In the genomic region with DNA sequence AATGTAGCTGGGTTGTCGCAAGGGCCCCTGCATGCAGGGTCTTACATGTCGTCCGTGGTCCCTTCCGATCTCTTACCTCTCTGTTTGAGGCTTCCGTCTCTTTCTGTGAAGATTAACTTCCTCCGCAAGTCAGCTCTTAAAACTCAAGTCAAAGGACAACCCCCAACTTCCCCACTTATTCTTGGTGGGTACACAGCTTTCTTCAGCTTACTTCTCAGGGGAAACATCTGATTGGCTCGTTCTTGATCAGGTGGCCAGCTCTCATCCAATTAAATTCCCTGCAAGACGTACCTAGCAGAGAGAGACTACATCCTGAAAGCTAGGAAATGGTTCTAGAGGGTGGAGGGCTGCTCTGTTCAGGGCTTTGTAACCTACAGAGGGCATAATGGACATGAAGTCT, we compare ENCODE assay signal across 9 mouse cellular contexts.
DNase-seq lines count a peak whose midpoint lies in the region; ATAC-seq lines count a peak whose summit lies in the region.
"Had no signal": no experiment of that assay in that cellular context is flagged by ENCODE, and none has a peak within 500 bp of the region (broad histone marks: within the 10 kb centered on the region; RNA-seq: fewer than 3 reads in every experiment).

No protein-coding gene starts in this region.

- no peak for ATAC-seq in lung, embryonic 15.5 days (ENCODE audit: borderline replicate concordance, extremely low read depth, low FRiP score, low TSS enrichment)
- ATAC-seq in hindbrain, embryonic 14.5 days (ENCODE audit: low FRiP score) = no peak
- ATAC-seq: intestine, embryonic 15.5 days had no signal

- H3K4me2 ChIP-seq in lung, embryonic 15.5 days = 0 out of 2 replicates have a peak overlapping the region, but pooled peaks have one; percentile 5
- H3K4me2 ChIP-seq in hindbrain, embryonic 14.5 days (replicated peaks) = no peak overlapping the region
- H3K4me2 ChIP-seq: intestine, embryonic 15.5 days had no signal

- no peak overlapping the region for H3K27ac ChIP-seq in lung, embryonic 15.5 days
- H3K27ac ChIP-seq in hindbrain, embryonic 14.5 days = peak overlapping the region; percentile 38; the same call in 1 of the 2 replicates
- H3K27ac ChIP-seq: intestine, embryonic 15.5 days had no signal

- DNase-seq in lung, postnatal 14 days = no peak
- peak; percentile 88 for DNase-seq in R1 (ENCODE audit: low read depth, low spot score)
- no peak for DNase-seq in hindbrain, embryonic 14.5 days (ENCODE audit: low spot score)
- DNase-seq in splenic B cell, adult 2 months (ENCODE audit: low read depth, low spot score) = peak; percentile 59
- no peak for DNase-seq in cerebellum, postnatal 4 days (ENCODE audit: low spot score in 2 of 2)
- DNase-seq in urinary bladder, postnatal 14 days (ENCODE audit: low spot score) = no peak

- H3K9me3 ChIP-seq in lung, embryonic 15.5 days = no peaks in the 10 kb centered on the region
- no peaks in the 10 kb centered on the region for H3K9me3 ChIP-seq in hindbrain, embryonic 14.5 days (ENCODE audit: control insufficient read depth, low read length)
- H3K9me3 ChIP-seq: intestine, embryonic 15.5 days had no signal

- H3K9ac ChIP-seq in lung, embryonic 15.5 days = no peak overlapping the region
- H3K9ac ChIP-seq in hindbrain, embryonic 14.5 days = no peak overlapping the region
- H3K9ac ChIP-seq: intestine, embryonic 15.5 days had no signal

- no peak overlapping the region for H3K4me3 ChIP-seq in lung, embryonic 15.5 days
- H3K4me3 ChIP-seq in hindbrain, embryonic 14.5 days (replicated peaks; ENCODE audit: low read length) = no peak overlapping the region
- H3K4me3 ChIP-seq: intestine, embryonic 15.5 days; megakaryocyte, embryonic 14.5 days had no signal

- 62% methylated on average over 8 of the region's 8 CpGs for WGBS in lung, embryonic 15.5 days
- 71% methylated on average over 8 of the region's 8 CpGs for WGBS in hindbrain, embryonic 14.5 days

- peaks cover 37% of the 10 kb centered on the region for H3K4me1 ChIP-seq in lung, embryonic 15.5 days
- H3K4me1 ChIP-seq in hindbrain, embryonic 14.5 days (replicated peaks; ENCODE audit: control insufficient read depth, insufficient read depth, low read length) = peaks cover 29% of the 10 kb centered on the region
- H3K4me1 ChIP-seq: megakaryocyte, embryonic 14.5 days had no signal

- no peaks in the 10 kb centered on the region for H3K27me3 ChIP-seq in lung, embryonic 15.5 days
- no peaks in the 10 kb centered on the region for H3K27me3 ChIP-seq in hindbrain, embryonic 14.5 days (ENCODE audit: control insufficient read depth, insufficient read depth, low read length)
- H3K27me3 ChIP-seq in splenic B cell, adult 2 months (ENCODE audit: control insufficient read depth, insufficient read depth, low read length, poor library complexity, severe bottlenecking) = no peaks in the 10 kb centered on the region
- H3K27me3 ChIP-seq: intestine, embryonic 15.5 days had no signal

- H3K36me3 ChIP-seq in lung, embryonic 15.5 days = no peaks in the 10 kb centered on the region
- no peaks in the 10 kb centered on the region for H3K36me3 ChIP-seq in hindbrain, embryonic 14.5 days (replicated peaks; ENCODE audit: control insufficient read depth, insufficient read depth)
- no peaks in the 10 kb centered on the region for H3K36me3 ChIP-seq in splenic B cell, adult 2 months (ENCODE audit: control insufficient read depth, insufficient read depth, low read length, poor library complexity, severe bottlenecking)
- H3K36me3 ChIP-seq: intestine, embryonic 15.5 days had no signal

Comparison
In these comparisons a context has a peak if more than half of its experiments do, and no peak if none do; other contexts are left out.
1. DNase-seq: peak in R1 (single experiment) and splenic B cell, adult 2 months (single experiment); none in lung, postnatal 14 days (single experiment), hindbrain, embryonic 14.5 days (single experiment), cerebellum, postnatal 4 days (0 of 2) and urinary bladder, postnatal 14 days (single experiment).